Mouse (Mus musculus) skeletal muscle tissue, postnatal 0 days (tissue): ENCODE data around the gene Tekt3. TPM values are rescaled to one million over a fixed set of nuclear protein-coding genes. Genes with fewer than 3 reads are reported as not detected.

ENCODE experiments used
- polyA plus RNA-seq: library from polyadenylated mRNA; unstranded; fragments of >200 nt; fragmentation: Nextera tagmentation; extraction: Ambion mirVana; gene quantifications from 2 replicates; pipeline ENCODE4 v1.2.1, GENCODE M21; 2015

Tekt3 gene
- polyA plus RNA-seq: not detected in 2 replicates

GRCm38 (mm10) chr11:63061446-63061845 is at the start of gene Tekt3:
TSS of gene Tekt3 (plus strand) at chr11:63061654.

GRCm38 (mm10) chr11:63128784-63129183 is 67.3 kb downstream of the Tekt3 start, which contains the start of gene Pmp22:
TSS of gene Pmp22 (plus strand) at chr11:63128982.

Other genes with a start within 250 kb of the Tekt3 start
- 17.9 and 19.2 TPM in 2 replicates for gene Trim16, start 241.4 kb upstream of the Tekt3 start, polyA plus RNA-seq
- gene Fbxw10, start 214.6 kb upstream of the Tekt3 start, polyA plus RNA-seq: 0.43 and 0.58 TPM in 2 replicates
- 30.8 and 36.7 TPM in 2 replicates for gene Tvp23b, start 182.2 kb upstream of the Tekt3 start, polyA plus RNA-seq
- gene Cdrt4, start 110.5 kb upstream of the Tekt3 start, polyA plus RNA-seq: 0.32 and 0.49 TPM in 2 replicates
- gene Pmp22, start 67.3 kb downstream of the Tekt3 start, polyA plus RNA-seq: 244 and 271 TPM in 2 replicates